Mouse (Mus musculus) embryonic facial prominence, embryonic 15.5 days (tissue): ENCODE data around the gene Cspg4. TPM values are rescaled to one million over a fixed set of nuclear protein-coding genes. Genes with fewer than 3 reads are reported as not detected.
"Not testable (repeated sequence)": the region's sequence is repeated elsewhere in the genome, so short reads cannot be mapped to it uniquely, and the experiment has no call there.

Source experiments
- ATAC-seq: fragments of 200-750 bp; cut with Nextera tagmentation; 2 replicates; pipeline ENCODE4 v1.8.0; 2017; ENCODE audit warnings: low read depth, moderate TSS enrichment; ENCODE audit not compliant: insufficient number of reproducible peaks, low FRiP score, low TSS enrichment
- H3K27ac ChIP-seq: fragments of 300-500 bp; sonication (generic); replicated peaks from 2 replicates; pipeline ENCODE4 v1.5.1; 2015; ENCODE audit warnings: mild to moderate bottlenecking, inconsistent platforms
- H3K27me3 ChIP-seq: fragments of 300-500 bp; sonication (generic); 2 replicates; pipeline ENCODE4 v1.6.1; 2015; ENCODE audit warnings: inconsistent platforms
- H3K36me3 ChIP-seq: fragments of 300-500 bp; sonication (generic); 2 replicates; pipeline ENCODE4 v1.6.1; 2015; ENCODE audit warnings: mild to moderate bottlenecking, inconsistent platforms
- H3K4me1 ChIP-seq: fragments of 300-500 bp; sonication (generic); 2 replicates; pipeline ENCODE4 v1.6.1; 2015; ENCODE audit warnings: inconsistent platforms
- H3K4me2 ChIP-seq: fragments of 300-500 bp; sonication (generic); replicated peaks from 2 replicates; pipeline ENCODE4 v1.6.1; 2015; ENCODE audit warnings: mild to moderate bottlenecking, inconsistent platforms
- H3K4me3 ChIP-seq: fragments of 300-500 bp; sonication (generic); replicated peaks from 2 replicates; pipeline ENCODE4 v1.5.1; 2015; ENCODE audit warnings: mild to moderate bottlenecking, inconsistent platforms
- H3K9ac ChIP-seq: fragments of 300-500 bp; sonication (generic); 2 replicates; pipeline ENCODE4 v1.6.1; 2015; ENCODE audit warnings: inconsistent platforms
- H3K9me3 ChIP-seq: fragments of 300-500 bp; sonication (generic); replicated peaks from 2 replicates; pipeline ENCODE4 v1.6.1; 2016; ENCODE audit warnings: inconsistent platforms
- WGBS: fragments of 180-500 bp; shearing (Covaris S2); methylation state at CpG from one replicate; pipeline ENCODE4 v1.1.7; 2015; 5-methylcytosine and 5-hydroxymethylcytosine counted together
- polyA plus RNA-seq: library from polyadenylated mRNA; unstranded; fragments of >200 nt; fragmentation: Nextera tagmentation; extraction: Ambion mirVana; gene quantifications from 2 replicates; pipeline ENCODE4 v1.2.1, GENCODE M21; 2015

Cspg4 gene
- polyA plus RNA-seq, 1 experiment from 2014 or later = 31.2 TPM

DNA sequence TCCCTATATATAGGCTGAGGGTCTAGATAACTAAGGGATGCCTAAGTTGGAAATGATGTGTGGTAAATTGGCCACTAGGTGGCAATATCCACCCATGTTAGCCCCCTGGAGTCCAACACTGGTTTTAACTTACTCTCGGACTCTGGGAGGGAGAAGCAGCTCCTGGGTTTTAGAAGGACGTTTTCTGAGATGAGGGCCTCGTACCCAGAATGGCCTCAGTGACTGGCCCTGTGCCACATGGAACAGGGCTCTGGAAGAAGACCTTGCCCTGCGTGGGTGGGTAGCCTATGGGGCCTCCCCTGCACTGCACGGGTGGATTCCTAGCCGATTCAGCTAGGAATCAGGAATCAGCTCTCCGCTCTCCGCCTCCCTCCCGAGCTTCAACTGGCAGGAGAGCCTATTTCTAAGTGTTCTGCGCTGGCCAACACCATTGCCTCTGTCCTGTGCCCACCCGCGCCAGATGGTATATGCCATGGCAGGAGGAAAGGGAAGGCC, 26.7 kb downstream of the Cspg4 start:
- no peak overlapping the region for H3K9ac ChIP-seq
- no peaks in the 10 kb centered on the region for H3K9me3 ChIP-seq
- H3K27me3 ChIP-seq = no peaks in the 10 kb centered on the region
- WGBS = 32% methylated on average over 12 of the region's 12 CpGs
- no peak overlapping the region for H3K4me3 ChIP-seq
- H3K27ac ChIP-seq = 0 out of 2 replicates have a peak overlapping the region, but pooled peaks have one; percentile 51
- H3K4me1 ChIP-seq = peaks cover 19% of the 10 kb centered on the region
- peak overlapping the region; percentile 42 for H3K4me2 ChIP-seq
- ATAC-seq = no peak; the same call in 1 of the 2 replicates
- H3K36me3 ChIP-seq = peaks cover 45% of the 10 kb centered on the region

DNA sequence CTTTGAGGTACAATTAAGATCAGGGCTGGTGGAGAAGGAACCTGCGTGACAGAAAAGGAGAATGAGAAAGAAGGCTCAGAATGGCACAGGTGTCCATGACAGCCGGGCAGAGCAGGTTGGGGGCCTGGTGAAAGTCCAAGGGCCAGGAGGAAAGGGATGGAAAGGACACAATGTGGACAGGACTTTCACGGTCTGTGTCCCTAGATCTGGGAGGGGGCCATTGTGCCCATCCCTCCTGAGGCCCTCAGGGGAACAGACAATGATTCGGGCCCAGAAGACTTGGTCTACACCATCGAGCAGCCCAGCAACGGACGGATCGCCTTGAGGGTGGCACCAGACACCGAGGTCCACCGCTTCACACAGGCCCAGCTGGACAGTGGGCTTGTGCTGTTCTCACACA, 27.3 kb downstream of the Cspg4 start:
- H3K9ac ChIP-seq = no peak overlapping the region
- no peak for ATAC-seq
- no peaks in the 10 kb centered on the region for H3K9me3 ChIP-seq
- H3K27me3 ChIP-seq = no peaks in the 10 kb centered on the region
- no peak overlapping the region for H3K4me2 ChIP-seq
- 0 out of 2 replicates have a peak overlapping the region, but pooled peaks have one; percentile 51 for H3K27ac ChIP-seq
- peaks cover 19% of the 10 kb centered on the region for H3K4me1 ChIP-seq
- WGBS = 81% methylated on average over 10 of the region's 10 CpGs
- no peak overlapping the region for H3K4me3 ChIP-seq
- H3K36me3 ChIP-seq = peaks cover 39% of the 10 kb centered on the region

DNA sequence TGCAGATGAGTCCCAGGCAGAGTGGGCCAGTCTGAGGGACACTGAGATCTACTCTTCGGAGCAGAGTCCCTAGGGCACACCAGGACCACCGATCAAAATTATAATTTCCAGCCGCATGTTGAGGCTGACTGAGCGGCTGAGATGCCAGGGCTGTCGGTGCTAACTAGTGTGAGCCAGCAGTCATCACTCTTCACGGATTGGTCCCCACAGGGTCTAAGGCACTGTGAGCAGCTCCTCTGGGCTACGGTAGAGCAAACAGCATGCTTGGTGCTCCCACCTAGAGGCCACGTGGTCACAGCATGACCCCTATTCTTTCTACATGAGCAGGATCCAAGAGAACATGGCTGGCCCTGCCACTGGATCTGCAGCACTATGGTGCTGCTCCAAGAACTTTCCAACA, 28.5 kb downstream of the Cspg4 start:
- Histone ChIP-seq H3K36me3 (peaks cover 27% of the 10 kb centered on the region), H3K27ac (no peak overlapping the region), H3K4me3 (no peak overlapping the region), H3K4me2 (no peak overlapping the region), H3K9ac (no peak overlapping the region), H3K9me3 (no peaks in the 10 kb centered on the region), H3K4me1 (peaks cover 19% of the 10 kb centered on the region), H3K27me3 (no peaks in the 10 kb centered on the region)
- ATAC-seq = no peak
- 67% methylated on average over 8 of the region's 8 CpGs for WGBS

DNA sequence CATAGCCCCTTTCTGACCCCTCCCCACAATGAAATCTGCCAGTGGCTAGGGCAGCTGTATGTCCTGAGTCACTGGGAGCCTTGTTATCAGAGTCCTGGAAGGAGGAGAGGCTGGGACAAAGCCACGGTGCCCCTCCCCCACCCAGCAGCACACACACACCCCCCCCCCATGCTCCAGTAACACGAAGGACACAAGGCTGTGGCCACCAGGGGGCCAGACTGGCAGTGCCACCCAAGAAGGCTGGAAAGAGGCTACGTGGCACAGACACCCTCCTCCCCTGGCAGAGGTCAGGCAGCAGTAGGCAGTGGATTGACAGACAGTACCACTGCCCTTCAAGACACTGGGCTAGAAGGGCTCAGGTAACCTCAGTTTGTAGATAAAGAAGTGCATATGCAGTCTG, 29.2 kb downstream of the Cspg4 start:
- Histone ChIP-seq H3K9ac (no peak overlapping the region), H3K27me3 (no peaks in the 10 kb centered on the region), H3K9me3 (no peaks in the 10 kb centered on the region), H3K4me3 (no peak overlapping the region), H3K4me2 (no peak overlapping the region), H3K36me3 (peaks cover 20% of the 10 kb centered on the region), H3K27ac (no peak overlapping the region), H3K4me1 (peaks cover 19% of the 10 kb centered on the region)
- ATAC-seq = no peak
- 19% methylated on average over 3 of the region's 3 CpGs for WGBS

DNA sequence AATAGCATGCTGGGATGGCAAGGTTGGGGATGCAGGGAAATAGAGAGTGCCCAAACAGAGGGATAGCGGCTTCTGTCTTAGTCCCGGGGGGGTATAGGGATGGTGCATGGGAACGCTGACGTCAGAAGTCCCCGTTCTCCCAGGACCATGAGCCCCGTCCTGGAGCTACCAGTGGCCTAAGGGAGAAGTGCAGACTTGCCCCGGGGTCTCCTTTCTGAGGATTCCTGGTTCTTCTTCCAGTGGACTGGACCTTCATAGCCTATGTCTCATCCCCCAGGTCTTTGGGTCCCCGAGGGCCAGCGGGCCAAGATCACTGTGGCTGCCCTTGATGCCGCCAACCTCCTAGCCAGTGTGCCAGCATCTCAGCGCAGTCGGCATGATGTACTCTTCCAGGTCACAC, 31.9 kb downstream of the Cspg4 start:
- 89% methylated on average over 12 of the region's 12 CpGs for WGBS
- peaks cover 19% of the 10 kb centered on the region for H3K36me3 ChIP-seq
- H3K4me3 ChIP-seq = no peak overlapping the region
- H3K9me3 ChIP-seq = no peaks in the 10 kb centered on the region
- no peaks in the 10 kb centered on the region for H3K27me3 ChIP-seq
- H3K27ac ChIP-seq = no peak overlapping the region
- H3K4me2 ChIP-seq = no peak overlapping the region
- H3K9ac ChIP-seq = no peak overlapping the region
- ATAC-seq = no peak
- peaks cover 33% of the 10 kb centered on the region for H3K4me1 ChIP-seq

DNA sequence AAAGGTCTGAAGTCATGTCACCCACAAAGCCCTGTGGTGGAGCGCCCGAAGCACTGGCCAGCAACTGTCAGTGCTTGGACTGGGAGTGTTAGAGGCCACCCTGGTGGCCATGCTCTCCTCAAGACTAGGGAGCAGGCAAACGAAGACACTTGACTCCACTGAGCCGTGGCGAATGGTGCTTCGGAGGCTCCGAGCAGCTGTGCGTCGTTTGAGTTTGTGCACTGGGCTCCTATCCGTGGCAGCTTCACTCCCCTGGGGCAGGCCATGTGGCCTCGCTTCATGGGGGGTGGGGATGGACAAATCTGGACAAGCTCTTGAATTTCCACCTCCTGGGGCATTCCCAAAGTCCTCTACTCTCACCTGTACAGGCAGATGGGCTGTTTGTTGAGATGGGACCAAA, 34.6 kb downstream of the Cspg4 start:
- H3K9me3 ChIP-seq = no peaks in the 10 kb centered on the region
- no peak overlapping the region for H3K27ac ChIP-seq
- H3K4me1 ChIP-seq = peaks cover 23% of the 10 kb centered on the region
- peaks cover 6% of the 10 kb centered on the region for H3K36me3 ChIP-seq
- H3K9ac ChIP-seq = no peak overlapping the region
- 51% methylated on average over 11 of the region's 11 CpGs for WGBS
- H3K4me3 ChIP-seq = no peak overlapping the region
- H3K27me3 ChIP-seq = no peaks in the 10 kb centered on the region
- H3K4me2 ChIP-seq = no peak overlapping the region
- ATAC-seq = no peak

DNA sequence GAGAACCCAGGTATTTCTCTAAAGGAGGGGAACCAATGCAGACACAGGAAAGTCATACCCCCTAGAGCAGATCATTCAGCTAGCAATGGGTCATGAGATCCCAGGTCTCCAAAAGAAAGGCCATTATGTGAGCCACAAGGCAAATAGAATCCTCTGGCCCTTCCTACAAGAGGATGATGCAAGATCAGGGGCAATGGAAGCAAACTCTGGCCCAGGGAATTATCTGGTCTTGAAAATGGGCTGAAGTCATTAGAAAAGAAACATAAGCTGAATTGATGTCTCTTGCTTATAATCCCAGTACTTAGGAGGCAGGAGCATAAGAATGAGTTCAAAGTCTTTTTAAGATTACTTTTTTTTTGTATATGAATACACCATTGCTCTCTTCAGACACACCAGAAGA, 35.2 kb downstream of the Cspg4 start:
- Histone ChIP-seq H3K27ac (peak overlapping the region; percentile 67; the same call in 1 of the 2 replicates), H3K27me3 (no peaks in the 10 kb centered on the region), H3K4me3 (no peak overlapping the region), H3K36me3 (no peaks in the 10 kb centered on the region; the same call in 1 of the 2 replicates), H3K9ac (no peak overlapping the region), H3K9me3 (no peaks in the 10 kb centered on the region), H3K4me2 (no peak overlapping the region), H3K4me1 (peaks cover 23% of the 10 kb centered on the region)
- ATAC-seq = no peak

DNA sequence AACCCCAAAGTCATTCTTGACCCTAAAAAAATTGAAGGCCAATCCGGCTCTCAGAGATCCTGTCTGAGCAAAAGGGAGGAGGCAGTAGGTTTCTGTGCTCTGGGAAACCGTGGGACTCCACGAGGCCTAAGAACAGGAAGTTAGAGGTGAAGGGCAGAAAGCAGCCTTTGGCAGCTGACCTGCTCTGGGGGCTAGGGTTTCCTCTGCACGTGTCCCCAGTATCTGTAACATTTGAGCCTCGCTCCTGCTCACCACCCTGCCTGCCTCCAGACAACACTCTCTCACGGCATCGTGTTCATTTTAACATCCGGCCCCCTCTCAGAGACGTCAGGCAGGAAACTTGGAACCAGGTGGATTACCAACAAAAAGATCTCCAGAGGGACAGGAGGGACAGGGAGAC, 35.7 kb downstream of the Cspg4 start:
- H3K36me3 ChIP-seq = no peaks in the 10 kb centered on the region; the same call in 1 of the 2 replicates
- no peaks in the 10 kb centered on the region for H3K9me3 ChIP-seq
- H3K27me3 ChIP-seq = no peaks in the 10 kb centered on the region
- WGBS = 20% methylated on average over 9 of the region's 9 CpGs
- no peak overlapping the region for H3K9ac ChIP-seq
- peak overlapping the region; percentile 13; the same call in 1 of the 2 replicates for H3K4me2 ChIP-seq
- peak overlapping the region; percentile 67 for H3K27ac ChIP-seq
- no peak overlapping the region for H3K4me3 ChIP-seq
- no peak for ATAC-seq
- peaks cover 23% of the 10 kb centered on the region for H3K4me1 ChIP-seq

DNA sequence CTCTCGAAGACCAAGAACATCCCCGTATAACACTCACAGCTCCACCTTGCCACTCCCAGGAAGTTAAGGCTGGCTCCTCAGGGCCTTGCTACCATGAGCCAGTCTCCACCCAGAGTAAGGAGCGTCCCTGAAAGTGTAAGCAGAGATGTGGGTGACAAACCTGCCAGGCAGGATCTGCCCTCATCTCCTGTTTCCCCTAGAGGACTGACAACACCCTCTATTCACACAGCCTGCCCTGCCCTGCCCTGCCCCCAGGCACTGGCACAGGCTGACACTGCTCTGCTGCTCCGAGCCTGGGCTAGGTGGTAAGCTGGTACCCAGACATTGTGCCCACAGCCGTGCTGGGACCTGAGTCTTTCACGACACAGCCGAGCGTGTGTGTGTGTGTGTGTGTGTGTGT, 36.4 kb downstream of the Cspg4 start:
- H3K9ac ChIP-seq = no peak overlapping the region
- H3K36me3 ChIP-seq = no peaks in the 10 kb centered on the region; the same call in 1 of the 2 replicates
- H3K27me3 ChIP-seq = no peaks in the 10 kb centered on the region
- peak overlapping the region; percentile 13; the same call in 1 of the 2 replicates for H3K4me2 ChIP-seq
- peaks cover 23% of the 10 kb centered on the region for H3K4me1 ChIP-seq
- peak; percentile 66 for ATAC-seq
- no peak overlapping the region for H3K4me3 ChIP-seq
- WGBS = 32% methylated on average over 8 of the region's 8 CpGs
- H3K27ac ChIP-seq = peak overlapping the region; percentile 67
- no peaks in the 10 kb centered on the region for H3K9me3 ChIP-seq

DNA sequence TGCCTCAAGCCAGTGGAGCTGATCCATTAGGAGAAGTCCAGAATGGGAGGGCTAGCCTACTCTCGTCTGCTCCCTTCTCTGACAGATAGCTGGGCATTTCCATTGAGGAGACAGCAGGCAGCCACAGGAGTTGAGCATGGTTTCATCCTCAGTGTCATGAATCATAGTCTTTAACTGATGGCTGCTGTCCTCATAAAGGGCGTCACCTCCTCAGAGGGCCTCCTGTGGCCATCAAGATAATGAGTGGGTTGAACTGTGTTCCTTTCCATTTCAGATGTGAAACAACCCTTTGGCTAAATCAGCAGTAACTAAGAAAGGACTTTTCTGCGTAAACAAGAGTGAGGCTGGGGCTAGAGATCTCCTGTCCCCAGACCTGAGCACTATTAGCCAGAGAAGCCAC, 38.8 kb downstream of the Cspg4 start:
- H3K9me3 ChIP-seq = no peaks in the 10 kb centered on the region
- no peak overlapping the region for H3K4me2 ChIP-seq
- no peak overlapping the region for H3K27ac ChIP-seq
- no peak overlapping the region for H3K9ac ChIP-seq
- no peak for ATAC-seq
- H3K4me1 ChIP-seq = peaks cover 23% of the 10 kb centered on the region
- no peak overlapping the region for H3K4me3 ChIP-seq
- 85% methylated on average over 3 of the region's 3 CpGs for WGBS
- H3K36me3 ChIP-seq = no peaks in the 10 kb centered on the region; the same call in 1 of the 2 replicates
- no peaks in the 10 kb centered on the region for H3K27me3 ChIP-seq

DNA sequence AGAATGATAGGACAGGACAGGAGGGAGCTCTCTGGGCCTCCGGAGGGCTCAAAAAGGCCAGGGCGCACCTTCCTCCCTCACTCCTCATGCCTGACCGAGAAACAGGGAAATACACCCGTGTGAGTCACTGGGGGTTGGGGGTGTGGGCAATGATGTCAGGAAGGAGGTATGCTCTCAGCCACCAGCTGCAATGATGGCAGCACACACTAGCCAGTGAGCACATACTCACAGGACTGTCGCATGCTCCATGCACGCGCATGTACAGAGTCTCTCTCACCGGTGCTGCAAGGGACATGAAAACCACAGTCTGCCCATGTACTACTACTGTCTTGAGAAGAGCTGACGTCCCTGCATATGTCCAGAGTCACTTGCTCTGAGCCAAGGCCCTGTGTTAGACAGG, 42.7 kb downstream of the Cspg4 start:
- no peaks in the 10 kb centered on the region for H3K27me3 ChIP-seq
- ATAC-seq = no peak
- WGBS = 76% methylated on average over 9 of the region's 9 CpGs
- H3K4me3 ChIP-seq = no peak overlapping the region
- no peak overlapping the region for H3K9ac ChIP-seq
- no peaks in the 10 kb centered on the region for H3K36me3 ChIP-seq
- H3K27ac ChIP-seq = no peak overlapping the region
- no peaks in the 10 kb centered on the region for H3K9me3 ChIP-seq
- H3K4me1 ChIP-seq = no peaks in the 10 kb centered on the region
- H3K4me2 ChIP-seq = no peak overlapping the region

DNA sequence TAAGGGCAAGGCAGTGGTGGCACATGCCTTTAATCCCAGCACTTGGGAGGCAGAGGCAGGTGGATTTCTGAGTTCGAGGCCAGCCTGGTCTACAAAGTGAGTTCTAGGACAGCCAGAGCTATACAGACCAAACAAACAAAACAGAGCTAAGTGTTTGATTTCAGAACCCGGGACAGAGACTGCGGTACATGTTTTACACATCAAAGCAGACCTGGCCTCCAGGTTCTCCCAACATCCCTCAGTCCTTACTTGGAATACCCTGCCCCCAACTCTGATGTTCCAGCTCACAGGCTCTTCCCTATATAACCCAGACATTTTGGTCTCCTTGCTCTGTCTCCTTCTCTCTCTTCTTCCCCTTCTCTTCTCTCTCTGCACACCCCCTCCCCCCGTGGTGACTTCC, 45.2 kb downstream of the Cspg4 start:
- H3K9me3 ChIP-seq, H3K9ac ChIP-seq, H3K36me3 ChIP-seq, H3K27ac ChIP-seq, ATAC-seq, H3K4me3 ChIP-seq, H3K4me2 ChIP-seq, H3K27me3 ChIP-seq: not testable (repeated sequence)
- WGBS = 39% methylated on average over 4 of the region's 4 CpGs
- peaks cover 13% of the 10 kb centered on the region for H3K4me1 ChIP-seq
